Mouse (Mus musculus): ENCODE measurements around the gene Spata13. TPM values are rescaled to one million over a fixed set of nuclear protein-coding genes. Genes with fewer than 3 reads are reported as not detected.

Spata13 gene
- polyA plus RNA-seq, 1 experiment from 2014 or later, result 16.1 TPM

- Histone ChIP-seq H3K36me3 (ENCODE audit: control insufficient read depth, insufficient read depth, low read length) (no peaks in the 10 kb centered on the region), H3K9me3 (ENCODE audit: control insufficient read depth, low read length) (no peaks in the 10 kb centered on the region), H3K4me1 (ENCODE audit: control insufficient read depth, insufficient read depth, low read length) (no peaks in the 10 kb centered on the region), H3K4me2 (ENCODE audit: low read depth, severe bottlenecking) (no peak overlapping the region), H3K27ac (replicated peaks; ENCODE audit: low read depth, low read length) (no peak overlapping the region), H3K4me3 (ENCODE audit: low read depth, low read length) (no peak overlapping the region), H3K27me3 (ENCODE audit: control insufficient read depth, insufficient read depth, low read length) (no peaks in the 10 kb centered on the region), H3K9ac (ENCODE audit: low read length) (no peak overlapping the region)
- 79% methylated on average over 4 of the region's 4 CpGs for WGBS
- ATAC-seq (ENCODE audit: insufficient number of reproducible peaks, low FRiP score, low TSS enrichment, low read depth) (no peak), DNase-seq (ENCODE audit: low spot score) (no peak)
Observed at GRCm38 (mm10) chr14:60764526-60764925, 130.7 kb downstream of the Spata13 start.

GRCm38 (mm10) chr14:60765025-60765424, 131.2 kb downstream of the Spata13 start:
- H3K9ac ChIP-seq (ENCODE audit: low read length), result no peak overlapping the region
- H3K27ac ChIP-seq (replicated peaks; ENCODE audit: low read depth, low read length), result no peak overlapping the region
- no peaks in the 10 kb centered on the region for H3K36me3 ChIP-seq (ENCODE audit: control insufficient read depth, insufficient read depth, low read length)
- H3K27me3 ChIP-seq (ENCODE audit: control insufficient read depth, insufficient read depth, low read length), result no peaks in the 10 kb centered on the region
- no peaks in the 10 kb centered on the region for H3K9me3 ChIP-seq (ENCODE audit: control insufficient read depth, low read length)
- H3K4me2 ChIP-seq (ENCODE audit: low read depth, severe bottlenecking), result no peak overlapping the region
- H3K4me3 ChIP-seq (ENCODE audit: low read depth, low read length), result no peak overlapping the region
- WGBS, result 66% methylated on average over 2 of the region's 2 CpGs
- no peaks in the 10 kb centered on the region for H3K4me1 ChIP-seq (ENCODE audit: control insufficient read depth, insufficient read depth, low read length)
- no peak for DNase-seq (ENCODE audit: low spot score)
- ATAC-seq (ENCODE audit: insufficient number of reproducible peaks, low FRiP score, low TSS enrichment, low read depth), result no peak

- H3K36me3 ChIP-seq (ENCODE audit: control insufficient read depth, insufficient read depth, low read length), result no peaks in the 10 kb centered on the region
- ATAC-seq (ENCODE audit: insufficient number of reproducible peaks, low FRiP score, low TSS enrichment, low read depth) (no peak), DNase-seq (ENCODE audit: low spot score) (no peak)
- H3K4me3 ChIP-seq (ENCODE audit: low read depth, low read length), result no peak within 1 kb of the TSS
- H3K9ac ChIP-seq (ENCODE audit: low read length), result no peak within 1 kb of the TSS
- no peaks in the 10 kb centered on the region for H3K4me1 ChIP-seq (ENCODE audit: control insufficient read depth, insufficient read depth, low read length)
- no peak within 1 kb of the TSS for H3K27ac ChIP-seq (replicated peaks; ENCODE audit: low read depth, low read length)
- H3K27me3 ChIP-seq (ENCODE audit: control insufficient read depth, insufficient read depth, low read length), result no peaks in the 10 kb centered on the region
- no peaks in the 10 kb centered on the region for H3K9me3 ChIP-seq (ENCODE audit: control insufficient read depth, low read length)
- H3K4me2 ChIP-seq (ENCODE audit: low read depth, severe bottlenecking), result no peak within 1 kb of the TSS
- 70% methylated on average over 4 of the region's 4 CpGs for WGBS
Observed at GRCm38 (mm10) chr14:60767884-60768283, 134.1 kb downstream of the Spata13 start, which contains the start of gene C1qtnf9. TSS of gene C1qtnf9 (plus strand) at chr14:60768134.

- 45% methylated on average over 6 of the region's 6 CpGs for WGBS
- no peaks in the 10 kb centered on the region for H3K9me3 ChIP-seq (ENCODE audit: control insufficient read depth, low read length)
- H3K4me1 ChIP-seq (ENCODE audit: control insufficient read depth, insufficient read depth, low read length), result no peaks in the 10 kb centered on the region
- no peak overlapping the region for H3K9ac ChIP-seq (ENCODE audit: low read length)
- H3K27ac ChIP-seq (replicated peaks; ENCODE audit: low read depth, low read length), result no peak overlapping the region
- no peak for DNase-seq (ENCODE audit: low spot score)
- H3K27me3 ChIP-seq (ENCODE audit: control insufficient read depth, insufficient read depth, low read length), result no peaks in the 10 kb centered on the region
- H3K36me3 ChIP-seq (ENCODE audit: control insufficient read depth, insufficient read depth, low read length), result no peaks in the 10 kb centered on the region
- no peak overlapping the region for H3K4me2 ChIP-seq (ENCODE audit: low read depth, severe bottlenecking)
- ATAC-seq (ENCODE audit: insufficient number of reproducible peaks, low FRiP score, low TSS enrichment, low read depth), result no peak
- no peak overlapping the region for H3K4me3 ChIP-seq (ENCODE audit: low read depth, low read length)
Observed at GRCm38 (mm10) chr14:60769340-60769739, 135.5 kb downstream of the Spata13 start.

GRCm38 (mm10) chr14:60770594-60770993, 136.8 kb downstream of the Spata13 start:
- H3K27ac ChIP-seq (replicated peaks; ENCODE audit: low read depth, low read length), result no peak overlapping the region
- ATAC-seq (ENCODE audit: insufficient number of reproducible peaks, low FRiP score, low TSS enrichment, low read depth), result no peak
- H3K27me3 ChIP-seq (ENCODE audit: control insufficient read depth, insufficient read depth, low read length), result no peaks in the 10 kb centered on the region
- whole genome bisulfite sequencing, result 74% methylated on average over 6 of the region's 6 CpGs
- no peak for DNase-seq (ENCODE audit: low spot score)
- H3K36me3 ChIP-seq (ENCODE audit: control insufficient read depth, insufficient read depth, low read length), result no peaks in the 10 kb centered on the region
- H3K4me1 ChIP-seq (ENCODE audit: control insufficient read depth, insufficient read depth, low read length), result no peaks in the 10 kb centered on the region
- H3K4me2 ChIP-seq (ENCODE audit: low read depth, severe bottlenecking), result no peak overlapping the region
- no peak overlapping the region for H3K9ac ChIP-seq (ENCODE audit: low read length)
- H3K9me3 ChIP-seq (ENCODE audit: control insufficient read depth, low read length), result no peaks in the 10 kb centered on the region
- no peak overlapping the region for H3K4me3 ChIP-seq (ENCODE audit: low read depth, low read length)

GRCm38 (mm10) chr14:60771057-60771456, 137.3 kb downstream of the Spata13 start:
- ATAC-seq (ENCODE audit: insufficient number of reproducible peaks, low FRiP score, low TSS enrichment, low read depth) (no peak), DNase-seq (ENCODE audit: low spot score) (peak; percentile 78)
- no peaks in the 10 kb centered on the region for H3K4me1 ChIP-seq (ENCODE audit: control insufficient read depth, insufficient read depth, low read length)
- peak overlapping the region; percentile 38 for H3K4me2 ChIP-seq (ENCODE audit: low read depth, severe bottlenecking)
- no peak overlapping the region for H3K9ac ChIP-seq (ENCODE audit: low read length)
- 0 out of 2 replicates have a peak overlapping the region, but pooled peaks have one; percentile 6 for H3K4me3 ChIP-seq (ENCODE audit: low read depth, low read length)
- H3K27me3 ChIP-seq (ENCODE audit: control insufficient read depth, insufficient read depth, low read length), result no peaks in the 10 kb centered on the region
- no peaks in the 10 kb centered on the region for H3K36me3 ChIP-seq (ENCODE audit: control insufficient read depth, insufficient read depth, low read length)
- no peak overlapping the region for H3K27ac ChIP-seq (replicated peaks; ENCODE audit: low read depth, low read length)
- H3K9me3 ChIP-seq (ENCODE audit: control insufficient read depth, low read length), result no peaks in the 10 kb centered on the region
- 5% methylated on average over 8 of the region's 8 CpGs for WGBS

GRCm38 (mm10) chr14:60773476-60773875, 139.7 kb downstream of the Spata13 start:
- no peaks in the 10 kb centered on the region for H3K9me3 ChIP-seq (ENCODE audit: control insufficient read depth, low read length)
- no peaks in the 10 kb centered on the region for H3K27me3 ChIP-seq (ENCODE audit: control insufficient read depth, insufficient read depth, low read length)
- no peaks in the 10 kb centered on the region for H3K4me1 ChIP-seq (ENCODE audit: control insufficient read depth, insufficient read depth, low read length)
- H3K9ac ChIP-seq (ENCODE audit: low read length), result no peak overlapping the region
- H3K4me3 ChIP-seq (ENCODE audit: low read depth, low read length), result no peak overlapping the region
- DNase-seq (ENCODE audit: low spot score) (no peak), ATAC-seq (ENCODE audit: insufficient number of reproducible peaks, low FRiP score, low TSS enrichment, low read depth) (no peak)
- 88% methylated on average over 2 of the region's 2 CpGs for WGBS
- no peaks in the 10 kb centered on the region for H3K36me3 ChIP-seq (ENCODE audit: control insufficient read depth, insufficient read depth, low read length)
- no peak overlapping the region for H3K27ac ChIP-seq (replicated peaks; ENCODE audit: low read depth, low read length)
- H3K4me2 ChIP-seq (ENCODE audit: low read depth, severe bottlenecking), result no peak overlapping the region

GRCm38 (mm10) chr14:60776521-60776920, 142.7 kb downstream of the Spata13 start:
- DNase-seq (ENCODE audit: low spot score) (no peak), ATAC-seq (ENCODE audit: insufficient number of reproducible peaks, low FRiP score, low TSS enrichment, low read depth) (no peak)
- no peaks in the 10 kb centered on the region for H3K9me3 ChIP-seq (ENCODE audit: control insufficient read depth, low read length)
- no peaks in the 10 kb centered on the region for H3K36me3 ChIP-seq (ENCODE audit: control insufficient read depth, insufficient read depth, low read length)
- H3K4me3 ChIP-seq (ENCODE audit: low read depth, low read length), result no peak overlapping the region
- no peaks in the 10 kb centered on the region for H3K4me1 ChIP-seq (ENCODE audit: control insufficient read depth, insufficient read depth, low read length)
- no peaks in the 10 kb centered on the region for H3K27me3 ChIP-seq (ENCODE audit: control insufficient read depth, insufficient read depth, low read length)
- WGBS, result 88% methylated on average over 8 of the region's 8 CpGs
- H3K9ac ChIP-seq (ENCODE audit: low read length), result no peak overlapping the region
- H3K27ac ChIP-seq (replicated peaks; ENCODE audit: low read depth, low read length), result no peak overlapping the region
- no peak overlapping the region for H3K4me2 ChIP-seq (ENCODE audit: low read depth, severe bottlenecking)

- no peak for DNase-seq (ENCODE audit: low spot score)
Observed at GRCm38 (mm10) chr14:60777485-60777919, 143.7 kb downstream of the Spata13 start.

More at GRCm38 (mm10) chr14:60777485-60777919, 143.7 kb downstream of the Spata13 start:
- Histone ChIP-seq H3K36me3 (ENCODE audit: control insufficient read depth, insufficient read depth, low read length) (no peaks in the 10 kb centered on the region), H3K27ac (replicated peaks; ENCODE audit: low read depth, low read length) (no peak overlapping the region), H3K4me2 (ENCODE audit: low read depth, severe bottlenecking) (no peak overlapping the region), H3K4me1 (ENCODE audit: control insufficient read depth, insufficient read depth, low read length) (no peaks in the 10 kb centered on the region), H3K9ac (ENCODE audit: low read length) (no peak overlapping the region), H3K4me3 (ENCODE audit: low read depth, low read length) (no peak overlapping the region), H3K27me3 (ENCODE audit: control insufficient read depth, insufficient read depth, low read length) (no peaks in the 10 kb centered on the region), H3K9me3 (ENCODE audit: control insufficient read depth, low read length) (no peaks in the 10 kb centered on the region)
- no peak for ATAC-seq (ENCODE audit: insufficient number of reproducible peaks, low FRiP score, low TSS enrichment, low read depth)
- 86% methylated on average over 5 of the region's 5 CpGs for WGBS

All from limb, embryonic 11.5 days (tissue).